Mouse (Mus musculus) limb, embryonic 14.5 days (tissue): ENCODE results near the gene Pdgfb. TPM values are rescaled to one million over a fixed set of nuclear protein-coding genes. Genes with fewer than 3 reads are reported as not detected.

Source experiments
- ATAC-seq: fragments of 200-750 bp; cut with Nextera tagmentation; 2 replicates; pipeline ENCODE4 v1.8.0; 2017; ENCODE audit warnings: low read depth, moderate number of reproducible peaks, moderate TSS enrichment; ENCODE audit not compliant: low FRiP score
- DNase-seq: peaks from one replicate; pipeline ENCODE4 v3.0.0-alpha.2; 2015; ENCODE audit warnings: low spot score
- H3K27ac ChIP-seq: fragments of 300-500 bp; sonication (generic); replicated peaks from 2 replicates; pipeline ENCODE4 v1.5.1; 2014; ENCODE audit warnings: low read depth, mild to moderate bottlenecking, low read length, moderate library complexity, mixed read lengths
- H3K27me3 ChIP-seq: fragments of 300-500 bp; sonication (generic); 2 replicates; pipeline ENCODE4 v1.6.1; 2014; ENCODE audit warnings: low read length, mixed read lengths; ENCODE audit not compliant: control insufficient read depth, insufficient read depth
- H3K36me3 ChIP-seq: fragments of 300-500 bp; sonication (generic); 2 replicates; pipeline ENCODE4 v1.6.1; 2014; ENCODE audit warnings: mild to moderate bottlenecking, low read length, moderate library complexity, mixed read lengths; ENCODE audit not compliant: control insufficient read depth, insufficient read depth
- H3K4me1 ChIP-seq: fragments of 300-500 bp; sonication (generic); 2 replicates; pipeline ENCODE4 v1.6.1; 2014; ENCODE audit warnings: antibody characterized with exemption, low read length, mixed read lengths; ENCODE audit not compliant: control insufficient read depth, insufficient read depth
- H3K4me2 ChIP-seq: fragments of 300-500 bp; sonication (generic); replicated peaks from 2 replicates; pipeline ENCODE4 v1.6.1; 2014; ENCODE audit warnings: low read depth, mild to moderate bottlenecking, low read length, moderate library complexity; ENCODE audit not compliant: severe bottlenecking
- H3K4me3 ChIP-seq: fragments of 300-500 bp; sonication (generic); replicated peaks from 2 replicates; pipeline ENCODE4 v1.5.1; 2014; ENCODE audit warnings: low read length
- H3K9ac ChIP-seq: fragments of 300-500 bp; sonication (generic); 2 replicates; pipeline ENCODE4 v1.6.1; 2014; ENCODE audit warnings: mild to moderate bottlenecking, low read depth, low read length, moderate library complexity; ENCODE audit not compliant: severe bottlenecking
- H3K9me3 ChIP-seq: fragments of 300-500 bp; sonication (generic); 2 replicates; pipeline ENCODE4 v1.6.1; 2016; ENCODE audit warnings: low read length; ENCODE audit not compliant: control insufficient read depth
- POLR2A ChIP-seq: fragments of 200-500 bp; IDR thresholded peaks from 2 replicates; pipeline ENCODE4 v1.8.0; 2012; ENCODE audit warnings: inconsistent platforms, mild to moderate bottlenecking, moderate library complexity, borderline replicate concordance; ENCODE audit not compliant: insufficient read depth, insufficient read length; ENCODE audit errors: extremely low read depth
- WGBS: fragments of 180-500 bp; shearing (Covaris S2); extraction: QIAGEN DNeasy Blood & Tissue Kit; methylation state at CpG from one replicate; pipeline ENCODE4 v1.1.7; 2014; 5-methylcytosine and 5-hydroxymethylcytosine counted together
- polyA plus RNA-seq, 2 experiments: library from polyadenylated mRNA; depleted of rRNA in 1 of 2; stranded (reverse) in 1 of 2; unstranded in 1 of 2; fragments of >200 nt; fragmentation: Nextera tagmentation in 1 of 2; extraction: Ambion mirVana in 1 of 2; gene quantifications; 2 replicates each; pipeline versions ENCODE4 v1.2.1 to v1.2.3; 2012 to 2014

Gene Pdgfb
- polyA plus RNA-seq, 2 experiments = 4.2 to 15.4 TPM

GRCm38 (mm10) chr15:80019625-80020024 lies 4.8 kb upstream of the Pdgfb start:
- TF ChIP-seq POLR2A = no peak
- Histone ChIP-seq H3K27ac (no peak overlapping the region), H3K4me3 (no peak overlapping the region), H3K9me3 (no peaks in the 10 kb centered on the region), H3K27me3 (peaks cover 21% of the 10 kb centered on the region), H3K4me1 (peaks cover 8% of the 10 kb centered on the region; the same call in 1 of the 2 replicates), H3K4me2 (no peak overlapping the region), H3K9ac (no peak overlapping the region), H3K36me3 (no peaks in the 10 kb centered on the region)
- DNase-seq = no peak
- 53% methylated on average over 4 of the region's 4 CpGs for WGBS
- no peak for ATAC-seq

GRCm38 (mm10) chr15:80019220-80019619 lies 4.4 kb upstream of the Pdgfb start:
- no peak for TF ChIP-seq POLR2A
- no peaks in the 10 kb centered on the region for H3K9me3 ChIP-seq
- no peak overlapping the region for H3K4me2 ChIP-seq
- no peak overlapping the region for H3K9ac ChIP-seq
- no peak overlapping the region for H3K4me3 ChIP-seq
- WGBS = 82% methylated on average over 7 of the region's 7 CpGs
- no peaks in the 10 kb centered on the region for H3K36me3 ChIP-seq
- H3K4me1 ChIP-seq = peaks cover 5% of the 10 kb centered on the region; the same call in 1 of the 2 replicates
- DNase-seq (no peak), ATAC-seq (no peak)
- peaks cover 25% of the 10 kb centered on the region for H3K27me3 ChIP-seq
- H3K27ac ChIP-seq = no peak overlapping the region

- H3K27me3 ChIP-seq = peaks cover 50% of the 10 kb centered on the region
Measured at GRCm38 (mm10) chr15:80016563-80017301, 2.0 kb upstream of the Pdgfb start.

GRCm38 (mm10) chr15:80015211-80015952 lies 605 bp upstream of the Pdgfb start:
- Histone ChIP-seq H3K4me1 (peaks cover 19% of the 10 kb centered on the region; the same call in 1 of the 2 replicates), H3K27me3 (peaks cover 58% of the 10 kb centered on the region), H3K9me3 (no peaks in the 10 kb centered on the region), H3K4me2 (peak overlapping the region; percentile 99), H3K4me3 (peak overlapping the region; percentile 61), H3K9ac (no peak overlapping the region), H3K27ac (no peak overlapping the region), H3K36me3 (no peaks in the 10 kb centered on the region)
- ATAC-seq (no peak), DNase-seq (no peak)
- TF ChIP-seq POLR2A = no peak
- WGBS = 57% methylated on average over 7 of the region's 7 CpGs

More at GRCm38 (mm10) chr15:80016563-80017301, 2.0 kb upstream of the Pdgfb start:
- 90% methylated on average over 9 of the region's 9 CpGs for WGBS
- H3K4me1 ChIP-seq = peaks cover 19% of the 10 kb centered on the region; the same call in 1 of the 2 replicates
- H3K4me3 ChIP-seq = no peak overlapping the region
- ATAC-seq (no peak), DNase-seq (no peak)
- no peak overlapping the region for H3K27ac ChIP-seq
- no peaks in the 10 kb centered on the region for H3K36me3 ChIP-seq
- TF ChIP-seq POLR2A = no peak
- no peaks in the 10 kb centered on the region for H3K9me3 ChIP-seq
- H3K4me2 ChIP-seq = no peak overlapping the region
- no peak overlapping the region for H3K9ac ChIP-seq

- Histone ChIP-seq H3K27ac (no peak overlapping the region), H3K27me3 (peaks cover 58% of the 10 kb centered on the region), H3K9ac (peak overlapping the region; percentile 69), H3K9me3 (no peaks in the 10 kb centered on the region), H3K4me2 (peak overlapping the region; percentile 99), H3K4me1 (peaks cover 19% of the 10 kb centered on the region; the same call in 1 of the 2 replicates), H3K4me3 (peak overlapping the region; percentile 61), H3K36me3 (no peaks in the 10 kb centered on the region)
- DNase-seq (no peak), ATAC-seq (no peak)
- 0% methylated on average over 16 of the region's 37 CpGs for WGBS
- TF ChIP-seq POLR2A = no peak
Measured at GRCm38 (mm10) chr15:80014031-80014320, 801 bp downstream of the Pdgfb start.
